Mouse (Mus musculus) heart, embryonic 16.5 days (tissue): Measurements from ENCODE around the gene Zfp968. TPM values are rescaled to one million over a fixed set of nuclear protein-coding genes. Genes with fewer than 3 reads are reported as not detected.
"Not testable (repeated sequence)": the region's sequence is repeated elsewhere in the genome, so short reads cannot be mapped to it uniquely, and the experiment has no call there.

ENCODE experiments used
- ATAC-seq: fragments of 200-750 bp; cut with Nextera tagmentation; replicated peaks from 2 replicates; pipeline ENCODE4 v1.8.0; 2017; ENCODE audit warnings: moderate number of reproducible peaks; ENCODE audit not compliant: insufficient read depth, low FRiP score; ENCODE audit errors: extremely low read depth
- H3K27ac ChIP-seq: fragments of 300-500 bp; sonication (generic); 2 replicates; pipeline ENCODE4 v1.5.1; 2014; ENCODE audit warnings: mild to moderate bottlenecking, low read length, control low read depth, moderate library complexity
- H3K27me3 ChIP-seq: fragments of 300-500 bp; sonication (generic); 2 replicates; pipeline ENCODE4 v1.6.1; 2014; ENCODE audit warnings: low read length, mixed read lengths; ENCODE audit not compliant: control insufficient read depth, insufficient read depth
- H3K36me3 ChIP-seq: fragments of 300-500 bp; sonication (generic); 2 replicates; pipeline ENCODE4 v1.6.1; 2014; ENCODE audit not compliant: control insufficient read depth, insufficient read depth
- H3K4me1 ChIP-seq: fragments of 300-500 bp; sonication (generic); 2 replicates; pipeline ENCODE4 v1.6.1; 2014; ENCODE audit warnings: low read length, mixed read lengths; ENCODE audit not compliant: control insufficient read depth, insufficient read depth
- H3K4me2 ChIP-seq: fragments of 300-500 bp; sonication (generic); 2 replicates; pipeline ENCODE4 v1.6.1; 2014; ENCODE audit warnings: low read depth, mild to moderate bottlenecking, control low read depth, low read length
- H3K4me3 ChIP-seq: fragments of 300-500 bp; sonication (generic); 2 replicates; pipeline ENCODE4 v1.5.1; 2014; ENCODE audit warnings: mild to moderate bottlenecking, control low read depth, low read length
- H3K9ac ChIP-seq: fragments of 300-500 bp; sonication (generic); 2 replicates; pipeline ENCODE4 v1.6.1; 2014; ENCODE audit warnings: low read length, control low read depth
- H3K9me3 ChIP-seq: fragments of 300-500 bp; sonication (generic); replicated peaks from 2 replicates; pipeline ENCODE4 v1.6.1; 2016; ENCODE audit warnings: low read length; ENCODE audit not compliant: control insufficient read depth
- WGBS: fragments of 180-500 bp; shearing (Covaris S2); extraction: QIAGEN DNeasy Blood & Tissue Kit; methylation state at CpG from one replicate; pipeline ENCODE4 v1.1.7; 2014; 5-methylcytosine and 5-hydroxymethylcytosine counted together
- polyA plus RNA-seq: library from polyadenylated mRNA; unstranded; fragments of >200 nt; fragmentation: Nextera tagmentation; extraction: Ambion mirVana; gene quantifications from 2 replicates; pipeline ENCODE4 v1.2.1, GENCODE M21; 2015

The Zfp968 gene
- polyA plus RNA-seq, result 5.6 and 6.7 TPM in 2 replicates

- WGBS, result no CpG with 5 or more reads among the region's 6 CpGs
- H3K9me3 ChIP-seq, H3K4me3 ChIP-seq, H3K27ac ChIP-seq, H3K4me1 ChIP-seq, H3K27me3 ChIP-seq, H3K9ac ChIP-seq, H3K4me2 ChIP-seq, ATAC-seq, H3K36me3 ChIP-seq: not testable (repeated sequence)
Observed at GRCm38 (mm10) chr2:175372136-175372535, at the start of gene Zfp968. Zfp968 (plus strand) TSS chr2:175372436.

DNA sequence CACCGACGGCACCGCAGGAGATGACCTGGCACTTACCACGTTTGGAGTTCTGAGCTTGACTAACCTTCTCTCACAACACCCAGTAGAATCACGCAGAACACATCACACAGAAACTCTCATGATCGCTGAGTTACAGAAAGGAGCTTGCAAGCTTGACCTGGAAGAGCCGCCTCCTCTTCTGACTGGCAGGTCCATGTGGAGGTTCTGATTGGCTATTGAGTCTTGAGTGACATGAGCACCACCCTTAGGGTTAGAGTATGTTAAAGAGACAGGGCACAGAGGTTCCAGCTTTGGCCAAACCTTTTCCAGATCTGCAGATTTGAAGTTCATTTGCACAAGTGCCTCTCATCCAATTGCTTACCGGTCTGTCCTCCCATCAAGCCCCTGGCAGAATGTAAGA, 34.1 kb upstream of the Zfp968 start, which contains the start of gene Gm4631:
Gene Gm4631 (minus strand): TSS at position 101 of the 400 bp plus-strand sequence.
- not testable (repeated sequence) for H3K4me3 ChIP-seq, H3K9me3 ChIP-seq, ATAC-seq, H3K9ac ChIP-seq, H3K27ac ChIP-seq, H3K4me1 ChIP-seq, H3K27me3 ChIP-seq, H3K36me3 ChIP-seq, H3K4me2 ChIP-seq
- no CpG with 5 or more reads among the region's 8 CpGs for WGBS

Other genes starting within 250 kb of the Zfp968 start
- 5.8 and 6.5 TPM in 2 replicates for gene Gm14399, start 230.4 kb upstream of the Zfp968 start, polyA plus RNA-seq
- 0.59 and 0.79 TPM in 2 replicates for gene Gm14443, start 196.6 kb upstream of the Zfp968 start, polyA plus RNA-seq
- 1.1 and 6.1 TPM in 2 replicates for gene Gm14391, start 165.5 kb upstream of the Zfp968 start, polyA plus RNA-seq
- gene Gm14440, start 97.3 kb upstream of the Zfp968 start, polyA plus RNA-seq, result not detected in 2 replicates
- 10.8 and 11.0 TPM in 2 replicates for gene Gm4631, start 34.2 kb upstream of the Zfp968 start, polyA plus RNA-seq
- 8.6 and 11.0 TPM in 2 replicates for gene Gm4724, start 63.4 kb downstream of the Zfp968 start, polyA plus RNA-seq
- gene Zfp965, start 97.5 kb downstream of the Zfp968 start, polyA plus RNA-seq, result 6.8 and 13.5 TPM in 2 replicates